Mouse (Mus musculus) embryo, embryonic 10.5 days (tissue): ENCODE measurements around the gene Atp2c1.

ENCODE experiments used
- DNase-seq: peaks from one replicate; pipeline ENCODE4 v3.0.0-alpha.2; 2015; ENCODE audit warnings: low spot score

Gene Atp2c1

GRCm38 (mm10) chr9:105527219-105527618 is at the start of gene Atp2c1:
TSS of gene Atp2c1 (minus strand) at chr9:105527319.
- no peak for DNase-seq

- DNase-seq = no peak
Measured at GRCm38 (mm10) chr9:105557452-105557851, 30.3 kb upstream of the Atp2c1 start.

GRCm38 (mm10) chr9:105556141-105556735 is 29.1 kb upstream of the Atp2c1 start:
- no peak for DNase-seq

DNA sequence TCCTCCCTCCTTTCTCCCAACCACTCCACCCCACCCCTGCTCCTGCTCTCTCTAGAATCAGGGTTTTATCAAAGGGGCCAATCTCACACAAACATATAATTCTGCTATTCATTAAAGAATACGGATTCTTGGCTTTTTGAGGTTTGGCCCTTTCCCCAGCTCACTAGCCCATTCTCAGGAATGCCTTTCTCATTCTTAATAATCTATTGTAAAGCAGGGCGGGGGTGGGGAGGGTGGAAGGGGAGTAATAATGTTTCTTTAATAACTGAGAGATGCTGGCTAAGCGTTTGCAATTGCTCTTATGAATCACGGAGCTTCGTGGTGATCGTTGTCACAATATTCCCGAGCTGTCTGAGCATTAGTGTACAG is 27.3 kb upstream of the Atp2c1 start:
- DNase-seq = no peak

- DNase-seq = peak; percentile 54
Measured at GRCm38 (mm10) chr9:105553629-105554438, 26.7 kb upstream of the Atp2c1 start.

DNA sequence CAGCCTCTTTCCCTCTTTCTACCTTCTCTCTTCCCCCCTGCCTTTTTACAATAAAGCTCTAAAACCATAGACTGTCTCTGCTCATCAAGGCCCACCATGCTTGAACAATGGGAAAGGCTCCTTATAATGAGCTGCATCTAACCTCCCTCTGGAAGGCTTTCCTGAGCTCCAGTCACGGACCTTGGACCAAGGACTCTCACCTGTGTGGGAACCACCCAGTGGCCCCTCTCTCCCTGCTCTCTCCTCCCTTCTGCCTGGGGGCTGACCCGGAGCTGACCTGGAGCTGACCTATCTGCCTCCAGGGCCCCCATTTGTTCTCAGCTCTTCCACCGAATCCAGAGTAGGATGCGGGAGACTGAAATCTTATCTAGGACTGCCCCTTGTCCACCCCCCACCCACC is 24.3 kb upstream of the Atp2c1 start:
- DNase-seq = no peak

DNA sequence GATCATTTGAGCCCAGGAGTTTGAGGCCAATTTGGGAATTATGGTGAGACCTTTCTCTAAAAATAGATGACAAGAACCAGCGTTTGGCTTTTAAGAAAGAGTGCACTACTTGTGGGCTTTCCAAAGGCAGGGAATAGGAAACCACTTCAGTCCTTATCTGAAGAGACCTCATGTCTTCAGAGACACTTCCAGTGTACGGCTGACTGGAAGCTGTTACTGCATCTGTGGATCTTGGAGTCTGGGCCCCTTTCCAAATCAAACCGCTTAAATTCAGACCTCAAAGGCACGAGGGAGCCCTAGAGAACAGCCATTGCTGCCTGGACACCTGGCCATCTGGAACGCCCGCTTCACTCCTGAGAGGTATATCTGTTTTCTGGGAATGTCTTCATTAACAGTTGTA is 22.0 kb upstream of the Atp2c1 start:
- no peak for DNase-seq

DNA sequence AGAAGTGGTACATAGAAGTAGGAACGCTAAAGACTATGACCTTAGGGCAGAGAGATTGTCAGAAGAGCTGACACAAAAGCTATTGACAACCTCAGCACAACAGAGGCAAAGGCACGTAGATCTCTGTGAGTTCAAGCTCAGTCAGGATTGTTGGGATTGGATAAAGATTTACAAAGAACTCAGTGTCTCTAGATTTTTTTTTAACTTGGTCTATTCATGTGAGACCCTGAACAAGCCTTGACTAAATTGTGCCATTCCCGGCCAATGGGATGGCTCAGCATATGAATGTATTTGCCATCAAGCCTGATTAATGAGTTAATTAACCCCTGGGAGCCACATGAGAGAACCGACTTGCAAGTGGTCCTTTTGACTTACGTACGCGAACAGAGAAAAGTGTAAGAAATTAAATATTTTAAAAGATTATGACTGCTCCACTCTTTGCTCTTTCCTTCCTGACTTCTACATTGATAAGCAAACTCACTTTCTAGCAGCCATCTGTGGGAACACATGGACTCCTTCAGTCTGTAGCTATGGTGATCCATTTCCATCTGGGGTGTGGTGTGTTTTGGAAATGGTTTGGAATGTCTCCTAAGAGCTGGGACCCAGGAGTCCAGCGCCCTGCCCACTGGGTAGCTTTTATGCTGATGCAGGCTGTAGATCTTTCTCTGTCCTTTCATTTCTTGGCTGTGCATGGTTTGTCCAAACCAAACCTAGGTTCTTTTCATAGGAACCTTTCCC is 17.1 kb upstream of the Atp2c1 start:
- no peak for DNase-seq

GRCm38 (mm10) chr9:105537473-105537872 is 10.4 kb upstream of the Atp2c1 start:
- no peak for DNase-seq

DNA sequence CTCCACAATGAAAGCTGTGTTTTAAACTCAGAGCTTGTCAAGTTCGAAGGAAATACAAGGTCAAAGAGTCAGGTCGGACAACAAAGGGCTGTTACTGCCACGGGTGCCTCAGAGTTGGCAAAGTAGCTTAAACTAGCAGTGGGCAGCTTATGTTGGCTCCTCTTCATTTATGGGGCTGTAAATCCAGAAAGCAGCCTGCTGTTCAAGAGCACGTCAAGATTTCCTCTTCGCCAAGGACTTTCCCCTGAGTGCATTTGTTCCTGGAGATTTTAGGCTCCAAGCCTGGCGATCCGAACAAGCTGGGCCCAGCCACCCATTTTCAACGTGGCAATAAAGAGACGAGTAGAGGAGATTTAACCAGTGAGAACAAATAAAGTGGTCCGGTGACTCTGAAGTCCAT is 9.8 kb upstream of the Atp2c1 start:
- peak; percentile 42 for DNase-seq

GRCm38 (mm10) chr9:105525355-105525754 is 1.8 kb downstream of the Atp2c1 start:
- no peak for DNase-seq

DNA sequence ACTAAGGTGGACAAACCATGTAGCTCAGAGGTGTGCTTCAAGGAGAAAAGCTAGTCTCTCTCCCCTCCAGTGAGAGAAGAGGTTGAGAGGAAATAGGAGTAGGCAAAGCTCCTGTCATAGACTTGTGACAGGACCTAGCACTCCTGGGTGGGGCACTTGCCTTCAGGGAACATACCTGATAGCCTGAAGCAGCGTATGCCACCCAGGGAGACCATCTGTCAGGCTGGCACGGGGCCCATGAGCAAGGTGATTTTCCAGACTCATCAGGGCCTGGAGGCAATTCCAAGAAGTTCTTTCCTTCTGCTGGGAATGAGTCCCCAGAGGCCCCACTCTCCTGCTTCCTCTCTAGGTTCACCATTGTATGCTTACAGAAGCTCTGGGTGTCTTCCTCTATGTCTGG is 4.1 kb downstream of the Atp2c1 start:
- no peak for DNase-seq

DNA sequence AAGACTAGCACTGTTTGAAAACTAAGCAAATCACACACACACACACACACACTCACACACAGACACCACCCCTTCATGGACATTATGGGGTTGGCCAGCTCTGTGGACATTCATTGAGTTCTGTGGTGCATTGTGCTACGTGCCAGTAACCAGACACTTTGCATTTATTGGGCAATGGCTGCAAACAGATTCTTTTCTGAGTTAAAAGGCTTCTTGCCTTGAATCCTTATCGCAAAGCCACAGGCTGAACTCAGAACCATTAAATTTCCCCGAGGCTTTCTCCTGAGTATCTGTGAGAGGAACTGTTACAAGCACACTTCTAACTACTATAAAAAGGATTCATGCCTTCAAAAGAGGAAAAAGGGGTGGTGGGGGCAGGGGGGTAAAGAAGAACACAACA is 5.1 kb downstream of the Atp2c1 start:
- DNase-seq = no peak

DNA sequence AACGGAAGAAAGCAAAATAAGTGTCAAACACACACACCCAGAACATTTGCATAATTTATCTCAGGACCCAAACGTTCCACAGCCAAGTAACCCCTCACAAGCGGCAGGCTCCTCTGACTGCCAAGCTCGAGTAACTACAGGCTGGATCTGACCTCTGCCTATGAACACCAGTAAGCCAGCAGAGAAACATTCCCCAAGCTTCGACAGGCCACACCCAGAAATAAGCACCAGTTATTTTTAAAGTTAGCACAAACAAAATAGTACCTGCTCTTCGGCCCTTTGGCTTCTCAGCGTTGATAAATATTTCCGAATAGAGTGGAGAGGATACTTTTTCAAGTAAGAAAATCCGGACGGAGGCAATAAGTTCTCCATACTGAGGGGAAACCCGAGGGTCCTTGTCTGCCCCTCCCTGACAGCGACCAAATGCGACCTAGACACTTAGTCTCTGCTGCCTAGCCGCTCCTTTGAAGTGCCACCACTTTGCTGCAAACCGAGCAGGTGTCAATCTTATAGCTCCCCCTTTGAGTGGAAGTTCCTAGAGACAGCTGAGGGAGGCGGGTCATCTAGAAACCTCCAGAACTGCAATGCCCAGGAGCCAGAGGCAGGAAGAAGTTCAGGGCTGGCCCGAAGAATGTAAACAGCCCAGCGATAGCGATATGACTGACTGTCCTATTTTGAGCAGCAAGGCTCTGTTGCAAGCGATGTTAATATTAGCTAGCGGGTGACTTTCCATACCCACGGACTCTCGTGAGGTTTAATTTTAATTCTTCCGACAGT is 6.2 kb downstream of the Atp2c1 start:
- DNase-seq = no peak

- DNase-seq = no peak
Measured at GRCm38 (mm10) chr9:105519278-105519883, 7.7 kb downstream of the Atp2c1 start.

DNA sequence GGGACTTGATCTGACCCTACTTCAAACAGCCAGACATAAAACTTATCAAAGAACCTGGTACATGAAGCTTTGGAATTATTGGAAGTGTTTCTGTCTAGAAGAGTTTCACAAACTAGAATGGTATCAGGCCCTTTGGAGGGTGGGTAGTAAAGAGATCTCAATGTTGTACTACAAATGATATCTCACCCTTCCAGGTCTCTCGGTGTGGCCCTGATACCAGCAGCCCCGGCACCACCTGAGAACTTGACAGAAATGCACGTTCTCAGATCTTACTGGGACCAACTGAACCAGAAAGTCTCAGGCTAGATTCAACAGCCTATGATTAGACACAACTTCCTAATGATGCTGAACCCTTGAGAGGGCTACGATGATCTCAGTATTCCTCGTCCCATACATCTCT is 23.4 kb downstream of the Atp2c1 start:
- no peak for DNase-seq

GRCm38 (mm10) chr9:105502389-105502788 is 24.7 kb downstream of the Atp2c1 start:
- no peak for DNase-seq

GRCm38 (mm10) chr9:105495316-105496174 is 31.6 kb downstream of the Atp2c1 start:
- peak; percentile 91 for DNase-seq

GRCm38 (mm10) chr9:105494553-105495315 is 32.4 kb downstream of the Atp2c1 start:
- DNase-seq = peak; percentile 95

GRCm38 (mm10) chr9:105492744-105493143 is 34.4 kb downstream of the Atp2c1 start:
- DNase-seq = no peak
